Mouse (Mus musculus): ENCODE results near the gene Fzd4. TPM values are rescaled to one million over a fixed set of nuclear protein-coding genes. Genes with fewer than 3 reads are reported as not detected.

Fzd4 gene
- total RNA-seq, 1 experiment = 2.2 TPM

DNA sequence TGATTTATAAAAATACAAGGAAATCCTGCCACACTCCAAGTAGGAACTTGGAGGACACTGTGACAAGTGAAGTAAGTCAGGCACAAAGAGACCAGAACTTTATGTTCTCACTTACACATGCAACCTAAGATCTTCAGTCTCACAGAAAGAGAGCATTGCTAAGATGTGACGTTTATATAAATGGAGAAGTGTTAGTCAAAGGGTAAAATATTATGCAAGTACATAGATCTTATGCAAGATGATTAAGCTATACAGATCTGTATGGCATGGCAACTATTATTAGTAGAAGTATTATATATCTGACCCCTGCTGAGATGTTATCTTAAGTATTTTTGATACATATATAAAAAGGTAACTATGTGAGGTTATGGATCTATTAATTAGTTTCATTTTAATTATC, 8.8 kb upstream of the Fzd4 start:
- no peaks in the 10 kb centered on the region for H3K9me3 ChIP-seq (ENCODE audit: control insufficient read depth, insufficient read depth, low read depth, low read length)
- in situ Hi-C loops (cut with MboI; ENCODE audit: low sequenced_read_pairs in 2 of 2, unreplicated experiment in 2 of 2) = no loop called here
- no peak for DNase-seq (ENCODE audit: low read depth, low spot score)
- no peaks in the 10 kb centered on the region for H3K36me3 ChIP-seq (ENCODE audit: control insufficient read depth, insufficient read depth, low read length, poor library complexity, severe bottlenecking)
- H3K27ac ChIP-seq (ENCODE audit: insufficient read depth, low read depth, low read length, poor library complexity, severe bottlenecking) = no peak overlapping the region
- no peak overlapping the region for H3K9ac ChIP-seq (ENCODE audit: insufficient read depth, low read depth, low read length, poor library complexity, severe bottlenecking)
- TF ChIP-seq MAFK (IDR thresholded peaks at IDR 0.05; ENCODE audit: insufficient read depth, low read depth, low read length) = no peak
- TF ChIP-seq ZC3H11A (IDR thresholded peaks at IDR 0.05; ENCODE audit: borderline replicate concordance, low read depth, low read length) = no peak
- TF ChIP-seq HCFC1 (IDR thresholded peaks at IDR 0.05; ENCODE audit: borderline replicate concordance, insufficient read depth, low read length) = no peak
- TF ChIP-seq CHD2 (IDR thresholded peaks at IDR 0.05; ENCODE audit: low read depth, low read length) = no peak
- no peak for TF ChIP-seq ZNF384 (IDR thresholded peaks at IDR 0.05; ENCODE audit: low read depth, low read length)
- no peak overlapping the region for H3K4me3 ChIP-seq (ENCODE audit: insufficient read depth in 1 of 2, low read depth in 1 of 2, low read length in 2 of 2, poor library complexity in 1 of 2, severe bottlenecking in 1 of 2)
- peaks cover 0 to 2% of the 10 kb centered on the region in 2 experiments; a peak in 1 of 4 replicates for H3K4me1 ChIP-seq (ENCODE audit: control insufficient read depth in 2 of 2, insufficient read depth in 2 of 2, low read length in 2 of 2, poor library complexity in 1 of 2)

DNA sequence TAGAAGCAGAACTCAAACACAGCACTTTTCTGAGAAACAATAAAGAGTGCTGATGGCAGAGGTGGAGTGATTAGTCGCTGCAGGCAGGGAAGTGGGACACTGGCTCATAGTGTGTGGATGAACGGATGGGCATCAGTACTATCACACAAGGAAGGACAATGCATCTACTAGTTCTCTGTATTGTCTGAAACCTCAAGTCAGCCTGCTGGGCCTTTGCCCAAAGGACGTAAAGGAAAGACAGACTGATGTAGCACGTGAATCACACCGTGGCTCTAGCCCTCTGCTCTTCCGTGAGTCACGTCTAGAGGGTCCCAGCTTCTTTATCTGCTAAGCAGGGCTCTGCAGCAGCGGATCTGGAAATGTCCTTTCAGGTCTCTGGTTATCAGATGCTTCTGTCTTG, 7.8 kb upstream of the Fzd4 start:
- no peaks in the 10 kb centered on the region for H3K9me3 ChIP-seq (ENCODE audit: control insufficient read depth, insufficient read depth, low read depth, low read length)
- H3K9ac ChIP-seq (ENCODE audit: insufficient read depth, low read depth, low read length, poor library complexity, severe bottlenecking) = no peak overlapping the region
- no peak for DNase-seq (ENCODE audit: low read depth, low spot score)
- in situ Hi-C loops (cut with MboI; ENCODE audit: low sequenced_read_pairs in 2 of 2, unreplicated experiment in 2 of 2) = no loop called here
- H3K4me3 ChIP-seq (ENCODE audit: insufficient read depth in 1 of 2, low read depth in 1 of 2, low read length in 2 of 2, poor library complexity in 1 of 2, severe bottlenecking in 1 of 2) = no peak overlapping the region
- H3K27ac ChIP-seq (ENCODE audit: insufficient read depth, low read depth, low read length, poor library complexity, severe bottlenecking) = no peak overlapping the region
- no peaks in the 10 kb centered on the region for H3K36me3 ChIP-seq (ENCODE audit: control insufficient read depth, insufficient read depth, low read length, poor library complexity, severe bottlenecking)
- peaks cover 0 to 2% of the 10 kb centered on the region in 2 experiments; a peak in 1 of 4 replicates for H3K4me1 ChIP-seq (ENCODE audit: control insufficient read depth in 2 of 2, insufficient read depth in 2 of 2, low read length in 2 of 2, poor library complexity in 1 of 2)
- TF ChIP-seq ZC3H11A (IDR thresholded peaks at IDR 0.05; ENCODE audit: borderline replicate concordance, low read depth, low read length) (no peak), HCFC1 (IDR thresholded peaks at IDR 0.05; ENCODE audit: borderline replicate concordance, insufficient read depth, low read length) (no peak), CHD2 (IDR thresholded peaks at IDR 0.05; ENCODE audit: low read depth, low read length) (no peak), ZNF384 (IDR thresholded peaks at IDR 0.05; ENCODE audit: low read depth, low read length) (no peak), MAFK (IDR thresholded peaks at IDR 0.05; ENCODE audit: insufficient read depth, low read depth, low read length) (no peak)

DNA sequence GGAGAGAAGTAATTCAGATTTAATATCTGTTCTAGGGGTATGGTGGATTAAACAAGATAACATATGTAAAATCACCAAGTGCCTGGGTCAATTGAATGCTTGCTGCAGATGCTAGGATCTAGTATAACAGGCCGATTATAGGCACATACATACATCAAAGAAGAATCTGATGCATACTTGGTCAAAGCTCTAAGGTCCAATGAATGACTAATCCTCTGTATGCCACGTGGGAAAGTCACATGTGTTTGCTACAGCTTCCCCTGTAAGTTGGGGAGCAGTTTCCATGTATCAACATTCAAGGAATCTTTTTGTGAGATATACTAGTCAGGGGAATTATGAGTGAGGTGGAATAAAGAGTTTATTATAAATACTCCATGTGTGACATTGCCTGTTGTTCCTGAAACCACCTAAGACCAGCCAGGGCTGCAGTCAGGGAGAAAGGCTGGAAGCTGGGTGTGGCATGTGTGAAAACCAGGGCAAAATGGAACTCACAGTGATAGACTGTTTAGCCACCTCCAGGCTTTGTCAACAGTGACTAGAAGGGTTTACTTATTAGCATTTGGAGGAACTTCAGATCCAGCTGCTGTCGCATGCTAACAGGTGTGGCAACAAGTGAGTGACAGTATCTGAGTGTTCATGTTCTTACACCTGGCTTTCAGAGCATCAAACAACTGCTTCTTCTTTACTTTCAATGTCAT, 6.2 kb upstream of the Fzd4 start:
- no peak overlapping the region for H3K9ac ChIP-seq (ENCODE audit: insufficient read depth, low read depth, low read length, poor library complexity, severe bottlenecking)
- H3K4me1 ChIP-seq (ENCODE audit: control insufficient read depth in 2 of 2, insufficient read depth in 2 of 2, low read length in 2 of 2, poor library complexity in 1 of 2) = 0 out of 4 replicates have a peak, but pooled peaks cover 0 to 3% of the 10 kb centered on the region in 2 experiments
- no peaks in the 10 kb centered on the region for H3K36me3 ChIP-seq (ENCODE audit: control insufficient read depth, insufficient read depth, low read length, poor library complexity, severe bottlenecking)
- no peaks in the 10 kb centered on the region for H3K9me3 ChIP-seq (ENCODE audit: control insufficient read depth, insufficient read depth, low read depth, low read length)
- TF ChIP-seq MAFK (IDR thresholded peaks at IDR 0.05; ENCODE audit: insufficient read depth, low read depth, low read length) (no peak), HCFC1 (IDR thresholded peaks at IDR 0.05; ENCODE audit: borderline replicate concordance, insufficient read depth, low read length) (no peak), ZC3H11A (IDR thresholded peaks at IDR 0.05; ENCODE audit: borderline replicate concordance, low read depth, low read length) (no peak), ZNF384 (IDR thresholded peaks at IDR 0.05; ENCODE audit: low read depth, low read length) (no peak), CHD2 (IDR thresholded peaks at IDR 0.05; ENCODE audit: low read depth, low read length) (no peak)
- no peak for DNase-seq (ENCODE audit: low read depth, low spot score)
- H3K4me3 ChIP-seq (ENCODE audit: insufficient read depth in 1 of 2, low read depth in 1 of 2, low read length in 2 of 2, poor library complexity in 1 of 2, severe bottlenecking in 1 of 2) = no peak overlapping the region
- in situ Hi-C loops (cut with MboI; ENCODE audit: low sequenced_read_pairs in 2 of 2, unreplicated experiment in 2 of 2) = no loop called here
- H3K27ac ChIP-seq (ENCODE audit: insufficient read depth, low read depth, low read length, poor library complexity, severe bottlenecking) = no peak overlapping the region

DNA sequence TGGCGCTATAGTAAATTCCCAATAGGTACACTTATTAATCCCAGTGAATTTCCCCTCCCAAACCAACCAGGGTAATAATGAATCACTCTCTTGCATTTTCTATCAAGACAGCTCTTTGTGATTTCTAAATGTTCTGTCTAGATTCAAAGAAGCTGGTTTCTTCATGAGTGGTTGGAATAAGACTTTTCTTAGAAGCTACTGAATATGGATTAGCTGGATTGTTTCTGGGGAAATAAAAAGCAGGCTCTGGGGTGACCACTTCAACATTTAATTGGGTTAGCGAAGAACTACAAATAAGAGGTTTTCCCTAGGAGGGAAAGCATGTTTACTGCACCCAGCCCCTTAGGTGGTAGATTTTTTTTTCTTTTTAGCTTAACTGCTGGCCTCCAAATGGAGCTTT, 3.4 kb upstream of the Fzd4 start:
- no peaks in the 10 kb centered on the region for H3K36me3 ChIP-seq (ENCODE audit: control insufficient read depth, insufficient read depth, low read length, poor library complexity, severe bottlenecking)
- no peak overlapping the region for H3K27ac ChIP-seq (ENCODE audit: insufficient read depth, low read depth, low read length, poor library complexity, severe bottlenecking)
- no peak overlapping the region for H3K9ac ChIP-seq (ENCODE audit: insufficient read depth, low read depth, low read length, poor library complexity, severe bottlenecking)
- H3K4me3 ChIP-seq (ENCODE audit: insufficient read depth in 1 of 2, low read depth in 1 of 2, low read length in 2 of 2, poor library complexity in 1 of 2, severe bottlenecking in 1 of 2) = no peak overlapping the region
- in situ Hi-C loops (cut with MboI; ENCODE audit: low sequenced_read_pairs in 2 of 2, unreplicated experiment in 2 of 2) = loop anchor here (10.0 to 25.0 kb wide), 2 partner anchors 236 to 238 kb away; no protein-coding TSS in a partner anchor
- DNase-seq (ENCODE audit: low read depth, low spot score) = no peak
- no peaks in the 10 kb centered on the region for H3K9me3 ChIP-seq (ENCODE audit: control insufficient read depth, insufficient read depth, low read depth, low read length)
- TF ChIP-seq CHD2 (IDR thresholded peaks at IDR 0.05; ENCODE audit: low read depth, low read length) (no peak), MAFK (IDR thresholded peaks at IDR 0.05; ENCODE audit: insufficient read depth, low read depth, low read length) (no peak), ZNF384 (IDR thresholded peaks at IDR 0.05; ENCODE audit: low read depth, low read length) (no peak), HCFC1 (IDR thresholded peaks at IDR 0.05; ENCODE audit: borderline replicate concordance, insufficient read depth, low read length) (no peak), ZC3H11A (IDR thresholded peaks at IDR 0.05; ENCODE audit: borderline replicate concordance, low read depth, low read length) (no peak)
- 0 out of 4 replicates have a peak, but pooled peaks cover 0 to 3% of the 10 kb centered on the region in 2 experiments for H3K4me1 ChIP-seq (ENCODE audit: control insufficient read depth in 2 of 2, insufficient read depth in 2 of 2, low read length in 2 of 2, poor library complexity in 1 of 2)
